Mouse (Mus musculus) adrenal gland (tissue): ENCODE measurements around the gene 2310022A10Rik.

ENCODE experiments used
- intact Hi-C: fragments of 180-260 bp; cut with DNase I; formaldehyde crosslinking; loops from one replicate; pipeline ENCODE4 v1.15.1; 2025

2310022A10Rik gene

DNA sequence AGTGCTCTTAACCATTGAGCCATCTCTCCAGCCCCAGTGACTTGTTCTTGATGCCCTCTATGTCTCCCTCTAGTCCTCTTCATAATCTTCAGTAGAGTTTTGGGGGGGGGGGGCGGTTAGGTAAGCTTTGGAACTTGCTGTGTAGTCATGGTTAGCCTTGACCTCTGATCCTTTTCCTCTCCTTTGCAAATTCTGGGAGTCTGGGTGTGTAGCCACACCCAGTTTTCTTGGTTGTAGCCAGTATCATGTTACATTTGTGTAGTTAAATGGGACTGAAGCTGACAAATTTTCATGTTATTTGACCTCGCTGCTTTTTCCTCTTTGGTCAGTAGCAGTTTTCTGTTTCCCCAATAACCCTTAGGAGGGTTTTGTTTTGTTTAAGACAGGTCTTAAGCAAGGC is 33.8 kb downstream of the 2310022A10Rik start:
- intact Hi-C loops, result no loop called here

DNA sequence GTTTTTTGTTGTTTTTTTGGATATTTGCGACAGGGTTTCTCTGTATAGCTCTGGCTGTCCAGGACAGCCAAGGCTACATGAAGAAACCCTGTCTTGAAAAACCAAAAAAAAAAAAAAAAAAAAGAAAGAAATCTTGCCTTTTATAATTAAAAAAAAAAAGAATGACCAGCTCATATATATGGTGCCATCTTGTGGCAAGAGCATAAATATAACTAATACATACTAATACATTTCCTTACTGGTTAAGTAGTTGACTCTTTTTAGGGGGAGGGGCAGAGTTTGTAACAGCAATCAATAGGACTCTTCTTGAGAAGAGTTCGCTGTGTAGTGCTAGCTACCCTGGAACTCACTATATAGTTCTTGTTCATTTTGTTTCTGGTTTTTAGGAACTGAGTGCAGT is 34.7 kb downstream of the 2310022A10Rik start:
- intact Hi-C loops, result no loop called here

DNA sequence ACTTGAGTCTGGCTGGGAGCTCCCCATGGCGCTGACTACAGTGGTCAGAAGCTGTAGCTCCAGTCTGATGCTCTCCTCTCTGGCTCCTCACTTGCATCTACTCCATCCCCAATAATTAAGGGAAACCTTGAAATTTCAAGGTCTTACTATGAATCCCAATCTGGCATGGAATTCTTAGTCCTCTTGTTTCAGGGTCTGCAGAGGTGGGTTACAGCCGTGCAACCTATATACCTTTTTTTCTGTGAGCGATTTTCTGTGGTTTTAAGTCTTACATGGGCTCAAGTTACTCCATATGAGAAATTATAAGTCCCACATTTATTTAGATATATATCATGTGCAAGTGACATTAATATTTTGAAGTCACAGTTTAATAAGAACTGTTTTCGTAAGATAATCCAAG is 37.1 kb downstream of the 2310022A10Rik start:
- intact Hi-C loops, result no loop called here

GRCm38 (mm10) chr7:27590566-27591213 is 37.7 kb downstream of the 2310022A10Rik start:
- intact Hi-C loops, result no loop called here

- intact Hi-C loops, result no loop called here
Observed at GRCm38 (mm10) chr7:27591266-27592216, 38.5 kb downstream of the 2310022A10Rik start, which contains the start of gene Akt2. Gene Akt2 (plus strand): TSS chr7:27591552.

DNA sequence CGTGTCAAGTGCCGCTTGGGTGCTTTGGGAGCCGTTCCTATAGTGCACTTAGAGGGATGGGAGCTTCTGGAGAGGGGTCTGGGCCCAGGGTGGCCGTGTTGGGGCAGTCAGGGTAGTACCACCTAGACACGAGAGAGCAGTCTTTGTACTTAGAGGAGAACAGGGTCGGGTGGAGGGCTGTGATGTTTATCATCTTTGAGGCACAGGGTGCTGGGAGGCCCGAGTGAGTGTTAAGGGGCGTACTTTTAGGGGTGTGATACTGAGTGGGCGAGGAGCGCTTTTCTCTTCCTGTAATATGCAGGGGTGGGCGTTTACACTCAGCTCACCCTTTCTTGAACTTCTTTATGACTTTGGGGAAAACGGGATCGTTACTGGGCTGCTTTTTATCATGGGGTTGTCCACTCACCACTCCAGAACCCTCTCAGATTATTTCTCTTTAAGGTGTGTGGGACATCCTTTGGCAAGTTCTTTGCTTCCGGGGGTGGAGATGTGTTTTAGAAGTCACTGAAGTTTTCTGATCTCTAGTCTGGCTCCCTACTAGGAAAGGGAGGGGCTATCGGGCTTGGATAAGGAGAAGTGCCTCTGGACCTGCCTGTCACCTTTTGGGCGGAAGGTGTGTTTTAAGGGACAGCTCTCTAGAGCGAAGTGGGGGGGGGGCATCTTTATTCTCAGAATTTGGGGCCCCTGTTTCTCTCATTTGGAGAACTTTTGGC is 39.3 kb downstream of the 2310022A10Rik start:
- intact Hi-C loops, result no loop called here

DNA sequence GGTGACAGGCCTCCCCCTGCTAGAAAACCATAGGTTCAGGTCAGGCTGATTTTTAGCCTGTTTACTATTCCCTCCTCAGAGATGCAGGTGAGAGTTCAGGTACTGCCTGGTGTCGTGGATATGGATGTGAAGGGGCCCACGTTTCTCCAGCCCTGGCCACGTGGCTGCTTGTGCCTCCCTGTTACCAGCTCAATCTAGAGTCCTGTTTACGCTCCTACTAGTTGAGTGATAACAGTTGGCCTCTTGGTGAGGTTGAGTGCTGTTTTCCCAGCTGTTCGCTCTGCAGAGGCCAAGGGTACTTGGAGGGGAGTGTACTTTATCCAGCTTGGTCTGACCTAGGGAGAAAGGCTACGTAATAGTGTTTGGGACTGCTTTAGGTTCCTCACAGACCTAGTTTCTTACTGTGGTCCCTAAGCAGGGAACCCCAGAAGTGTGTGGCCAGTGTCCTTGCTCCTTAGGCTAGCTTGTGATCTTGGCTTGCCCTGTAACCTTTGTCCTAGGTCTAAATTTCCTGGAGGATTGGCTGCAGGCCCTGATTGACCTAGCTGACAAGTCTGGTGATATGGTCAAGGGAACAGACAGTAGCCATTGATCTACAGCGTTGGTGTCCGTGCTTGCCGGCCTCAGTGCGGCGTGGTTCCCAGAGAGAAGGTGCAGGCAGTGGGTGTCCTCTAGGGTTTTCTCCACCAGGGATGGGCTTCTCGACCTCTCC is 40.1 kb downstream of the 2310022A10Rik start:
- intact Hi-C loops, result no loop called here

- intact Hi-C loops, result no loop called here
Observed at GRCm38 (mm10) chr7:27596586-27597503, 43.8 kb downstream of the 2310022A10Rik start.

GRCm38 (mm10) chr7:27598053-27598452 is 45.0 kb downstream of the 2310022A10Rik start:
- intact Hi-C loops, result no loop called here

GRCm38 (mm10) chr7:27601628-27602027 is 48.6 kb downstream of the 2310022A10Rik start:
- intact Hi-C loops, result no loop called here

GRCm38 (mm10) chr7:27602161-27602560 is 49.1 kb downstream of the 2310022A10Rik start:
- intact Hi-C loops, result no loop called here

- intact Hi-C loops, result no loop called here
Observed at GRCm38 (mm10) chr7:27602835-27603234, 49.8 kb downstream of the 2310022A10Rik start.

- intact Hi-C loops, result no loop called here
Observed at GRCm38 (mm10) chr7:27604661-27605348, 51.8 kb downstream of the 2310022A10Rik start.

GRCm38 (mm10) chr7:27605499-27606285 is 52.7 kb downstream of the 2310022A10Rik start:
- intact Hi-C loops, result no loop called here

- intact Hi-C loops, result no loop called here
Observed at GRCm38 (mm10) chr7:27606481-27607254, 53.6 kb downstream of the 2310022A10Rik start.

- intact Hi-C loops, result no loop called here
Observed at GRCm38 (mm10) chr7:27607580-27607979, 54.5 kb downstream of the 2310022A10Rik start.

GRCm38 (mm10) chr7:27608130-27608529 is 55.1 kb downstream of the 2310022A10Rik start:
- intact Hi-C loops, result no loop called here

DNA sequence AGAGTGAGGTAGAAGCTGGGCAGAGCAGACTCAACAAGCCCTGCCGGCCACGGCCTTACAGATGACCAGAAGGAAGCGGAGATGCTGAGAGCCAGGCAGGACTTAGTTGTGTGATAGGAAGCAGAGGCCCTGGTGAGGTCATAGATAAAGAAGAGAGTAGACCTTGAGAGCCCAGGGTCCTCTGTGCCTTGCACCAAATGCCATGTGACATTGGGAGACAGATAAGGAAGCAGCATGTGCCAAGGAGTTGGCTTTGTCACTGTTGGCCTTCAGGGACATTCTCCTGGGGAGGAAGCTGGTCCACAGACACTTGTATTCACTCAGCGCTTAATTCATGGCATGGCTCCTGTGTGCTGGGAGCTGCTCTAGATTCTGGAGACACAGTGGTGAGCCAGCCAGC is 56.3 kb downstream of the 2310022A10Rik start:
- intact Hi-C loops, result no loop called here
